Mouse (Mus musculus) small intestine, adult 2 months (tissue): ENCODE measurements around the gene Ehd1. TPM values are rescaled to one million over a fixed set of nuclear protein-coding genes. Genes with fewer than 3 reads are reported as not detected.

Experiments used
- H3K27ac ChIP-seq: fragments of 200-500 bp; 2 replicates; pipeline ENCODE4 v1.5.1; 2012; ENCODE audit warnings: low read depth, low read length, control low read depth, inconsistent platforms; ENCODE audit not compliant: insufficient read depth
- H3K27me3 ChIP-seq: fragments of 200-500 bp; 2 replicates; pipeline ENCODE4 v1.6.1; 2012; ENCODE audit warnings: mild to moderate bottlenecking, moderate library complexity, low read length, inconsistent platforms; ENCODE audit not compliant: control insufficient read depth, insufficient read depth
- H3K36me3 ChIP-seq: fragments of 200-500 bp; 2 replicates; pipeline ENCODE4 v1.6.1; 2012; ENCODE audit warnings: mild to moderate bottlenecking, low read length, control low read depth, inconsistent platforms; ENCODE audit not compliant: control insufficient read depth, insufficient read depth
- H3K4me1 ChIP-seq: fragments of 200-500 bp; 2 replicates; pipeline ENCODE4 v1.6.1; 2012; ENCODE audit warnings: low read length, inconsistent platforms, mixed read lengths; ENCODE audit not compliant: control insufficient read depth, insufficient read depth, insufficient read length
- H3K4me3 ChIP-seq: fragments of 200-500 bp; 2 replicates; pipeline ENCODE4 v1.5.1; 2012; ENCODE audit warnings: low read depth, mild to moderate bottlenecking, control low read depth, inconsistent platforms, low read length, moderate library complexity
- CTCF ChIP-seq: fragments of 200-500 bp; IDR thresholded peaks from 2 replicates; pipeline ENCODE4 v1.5.1; 2012; ENCODE audit warnings: low read depth, mild to moderate bottlenecking, control low read depth, inconsistent platforms, low read length, moderate library complexity, mixed read lengths; ENCODE audit not compliant: insufficient replicate concordance, insufficient read length; ENCODE audit errors: extremely low read depth
- POLR2A ChIP-seq: fragments of 200-500 bp; IDR thresholded peaks from 2 replicates; pipeline ENCODE4 v1.6.1; 2012; ENCODE audit warnings: low read depth, mild to moderate bottlenecking, control low read depth, inconsistent platforms, low read length, moderate library complexity
- WGBS: fragments of 180-500 bp; shearing (Covaris S2); methylation state at CpG from one replicate; pipeline ENCODE4 v1.1.7; 2018; 5-methylcytosine and 5-hydroxymethylcytosine counted together
- polyA plus RNA-seq: library from polyadenylated mRNA; depleted of rRNA; stranded (reverse); fragments of >200 nt; gene quantifications from 2 replicates; pipeline ENCODE4 v1.2.3, GENCODE M21; 2012

The Ehd1 gene
- polyA plus RNA-seq, 1 experiment = 714 TPM

GRCm38 (mm10) chr19:6265727-6266182 is 10.8 kb upstream of the Ehd1 start:
- H3K4me3 ChIP-seq = peak overlapping the region; percentile 93
- H3K27me3 ChIP-seq = no peaks in the 10 kb centered on the region
- no peak for TF ChIP-seq POLR2A
- peak; percentile 30; the same call in 1 of the 2 replicates for TF ChIP-seq CTCF
- 18% methylated on average over 6 of the region's 6 CpGs for WGBS
- peaks cover 14% of the 10 kb centered on the region; the same call in 1 of the 2 replicates for H3K4me1 ChIP-seq
- H3K27ac ChIP-seq = peak overlapping the region; percentile 99
- peaks cover 26% of the 10 kb centered on the region for H3K36me3 ChIP-seq

GRCm38 (mm10) chr19:6267306-6268169 is 9.0 kb upstream of the Ehd1 start:
- 16% methylated on average over 11 of the region's 11 CpGs for WGBS
- peak overlapping the region; percentile 64 for H3K27ac ChIP-seq

GRCm38 (mm10) chr19:6268170-6268528 is 8.4 kb upstream of the Ehd1 start:
- peaks cover 14% of the 10 kb centered on the region for H3K36me3 ChIP-seq
- H3K4me1 ChIP-seq = peaks cover 28% of the 10 kb centered on the region
- WGBS = 4% methylated on average over 8 of the region's 8 CpGs
- peak overlapping the region; percentile 64 for H3K27ac ChIP-seq
- TF ChIP-seq POLR2A = peak; percentile 52; the same call in 1 of the 2 replicates
- peak; percentile 91; the same call in 1 of the 2 replicates for TF ChIP-seq CTCF
- no peak overlapping the region for H3K4me3 ChIP-seq
- no peaks in the 10 kb centered on the region for H3K27me3 ChIP-seq

More at GRCm38 (mm10) chr19:6267306-6268169, 9.0 kb upstream of the Ehd1 start:
- Histone ChIP-seq H3K4me3 (no peak overlapping the region), H3K27me3 (no peaks in the 10 kb centered on the region), H3K4me1 (peaks cover 27% of the 10 kb centered on the region), H3K36me3 (peaks cover 14% of the 10 kb centered on the region)
- no peak; the same call in 1 of the 2 replicates for TF ChIP-seq POLR2A

GRCm38 (mm10) chr19:6268670-6269132 is 7.8 kb upstream of the Ehd1 start:
- Histone ChIP-seq H3K27ac (peak overlapping the region; percentile 28), H3K36me3 (peaks cover 14% of the 10 kb centered on the region), H3K4me1 (peaks cover 31% of the 10 kb centered on the region), H3K4me3 (no peak overlapping the region), H3K27me3 (no peaks in the 10 kb centered on the region)
- TF ChIP-seq POLR2A = no peak
- no peak for TF ChIP-seq CTCF
- WGBS = 34% methylated on average over 7 of the region's 7 CpGs

GRCm38 (mm10) chr19:6269798-6270475 is 6.6 kb upstream of the Ehd1 start:
- H3K4me1 ChIP-seq = peaks cover 31% of the 10 kb centered on the region
- no peak overlapping the region for H3K4me3 ChIP-seq
- H3K27me3 ChIP-seq = no peaks in the 10 kb centered on the region
- peaks cover 9% of the 10 kb centered on the region for H3K36me3 ChIP-seq
- 36% methylated on average over 8 of the region's 8 CpGs for WGBS
- H3K27ac ChIP-seq = peak overlapping the region; percentile 92
- TF ChIP-seq POLR2A (no peak), CTCF (no peak)

- 37% methylated on average over 9 of the region's 9 CpGs for WGBS
- Histone ChIP-seq H3K4me1 (peaks cover 37% of the 10 kb centered on the region), H3K36me3 (peaks cover 1% of the 10 kb centered on the region), H3K27me3 (no peaks in the 10 kb centered on the region), H3K27ac (peak overlapping the region; percentile 92), H3K4me3 (no peak overlapping the region)
- TF ChIP-seq POLR2A (no peak), CTCF (no peak)
Observed at GRCm38 (mm10) chr19:6270661-6271060, 5.9 kb upstream of the Ehd1 start.

GRCm38 (mm10) chr19:6271206-6271605 is 5.3 kb upstream of the Ehd1 start:
- H3K4me3 ChIP-seq = no peak overlapping the region

More at GRCm38 (mm10) chr19:6271206-6271605, 5.3 kb upstream of the Ehd1 start:
- 26% methylated on average over 8 of the region's 8 CpGs for WGBS
- H3K4me1 ChIP-seq = peaks cover 40% of the 10 kb centered on the region
- H3K27me3 ChIP-seq = no peaks in the 10 kb centered on the region
- H3K27ac ChIP-seq = peak overlapping the region; percentile 92
- no peaks in the 10 kb centered on the region for H3K36me3 ChIP-seq
- TF ChIP-seq POLR2A = no peak
- TF ChIP-seq CTCF = no peak
